Mouse (Mus musculus): ENCODE results near the gene Ifnar1. TPM values are rescaled to one million over a fixed set of nuclear protein-coding genes. Genes with fewer than 3 reads are reported as not detected.

Gene Ifnar1
- polyA plus RNA-seq, 1 experiment, result 31.3 TPM

GRCm38 (mm10) chr16:91513099-91513498 is 28.1 kb downstream of the Ifnar1 start:
- H3K27ac ChIP-seq (ENCODE audit: insufficient read depth, low read length), result no peak overlapping the region
- no peaks in the 10 kb centered on the region for H3K36me3 ChIP-seq (ENCODE audit: control insufficient read depth, insufficient read depth, low read length, poor library complexity, severe bottlenecking)
- no peaks in the 10 kb centered on the region for H3K9me3 ChIP-seq (replicated peaks; ENCODE audit: control insufficient read depth, insufficient read depth, low read length, poor library complexity, severe bottlenecking)
- H3K4me3 ChIP-seq (ENCODE audit: low read depth, low read length), result no peak overlapping the region
- no peak overlapping the region for H3K9ac ChIP-seq (ENCODE audit: low read depth, poor library complexity, severe bottlenecking)
- H3K27me3 ChIP-seq (ENCODE audit: control insufficient read depth, insufficient read depth, low read length, poor library complexity, severe bottlenecking), result no peaks in the 10 kb centered on the region
- H3K4me1 ChIP-seq (ENCODE audit: control insufficient read depth, insufficient read depth, low read length), result no peaks in the 10 kb centered on the region
- TF ChIP-seq EP300 (IDR thresholded peaks at IDR 0.05; ENCODE audit: insufficient read depth, low read depth, low read length) (no peak), CTCF (IDR thresholded peaks at IDR 0.05; ENCODE audit: low read depth, low read length) (no peak), POLR2A (IDR thresholded peaks at IDR 0.05; ENCODE audit: insufficient read depth, low read length) (no peak)

- Histone ChIP-seq H3K4me3 (ENCODE audit: low read depth, low read length) (no peak overlapping the region), H3K9ac (ENCODE audit: low read depth, poor library complexity, severe bottlenecking) (no peak overlapping the region), H3K27ac (ENCODE audit: insufficient read depth, low read length) (no peak overlapping the region), H3K4me1 (ENCODE audit: control insufficient read depth, insufficient read depth, low read length) (no peaks in the 10 kb centered on the region), H3K36me3 (ENCODE audit: control insufficient read depth, insufficient read depth, low read length, poor library complexity, severe bottlenecking) (no peaks in the 10 kb centered on the region), H3K9me3 (replicated peaks; ENCODE audit: control insufficient read depth, insufficient read depth, low read length, poor library complexity, severe bottlenecking) (no peaks in the 10 kb centered on the region), H3K27me3 (ENCODE audit: control insufficient read depth, insufficient read depth, low read length, poor library complexity, severe bottlenecking) (no peaks in the 10 kb centered on the region)
- no peak for TF ChIP-seq POLR2A (IDR thresholded peaks at IDR 0.05; ENCODE audit: insufficient read depth, low read length)
- no peak for TF ChIP-seq CTCF (IDR thresholded peaks at IDR 0.05; ENCODE audit: low read depth, low read length)
- no peak for TF ChIP-seq EP300 (IDR thresholded peaks at IDR 0.05; ENCODE audit: insufficient read depth, low read depth, low read length)
Observed at GRCm38 (mm10) chr16:91517020-91517419, 32.0 kb downstream of the Ifnar1 start.

GRCm38 (mm10) chr16:91522040-91522439 is 37.0 kb downstream of the Ifnar1 start:
- Histone ChIP-seq H3K27ac (ENCODE audit: insufficient read depth, low read length) (no peak overlapping the region), H3K4me1 (ENCODE audit: control insufficient read depth, insufficient read depth, low read length) (no peaks in the 10 kb centered on the region), H3K4me3 (ENCODE audit: low read depth, low read length) (no peak overlapping the region), H3K9ac (ENCODE audit: low read depth, poor library complexity, severe bottlenecking) (no peak overlapping the region), H3K9me3 (replicated peaks; ENCODE audit: control insufficient read depth, insufficient read depth, low read length, poor library complexity, severe bottlenecking) (no peaks in the 10 kb centered on the region), H3K36me3 (ENCODE audit: control insufficient read depth, insufficient read depth, low read length, poor library complexity, severe bottlenecking) (no peaks in the 10 kb centered on the region), H3K27me3 (ENCODE audit: control insufficient read depth, insufficient read depth, low read length, poor library complexity, severe bottlenecking) (no peaks in the 10 kb centered on the region)
- TF ChIP-seq POLR2A (IDR thresholded peaks at IDR 0.05; ENCODE audit: insufficient read depth, low read length) (no peak), CTCF (IDR thresholded peaks at IDR 0.05; ENCODE audit: low read depth, low read length) (no peak), EP300 (IDR thresholded peaks at IDR 0.05; ENCODE audit: insufficient read depth, low read depth, low read length) (no peak)

- H3K4me3 ChIP-seq (ENCODE audit: low read depth, low read length), result no peak overlapping the region
- H3K27ac ChIP-seq (ENCODE audit: insufficient read depth, low read length), result no peak overlapping the region
- H3K9ac ChIP-seq (ENCODE audit: low read depth, poor library complexity, severe bottlenecking), result no peak overlapping the region
- no peaks in the 10 kb centered on the region for H3K27me3 ChIP-seq (ENCODE audit: control insufficient read depth, insufficient read depth, low read length, poor library complexity, severe bottlenecking)
- no peaks in the 10 kb centered on the region for H3K9me3 ChIP-seq (replicated peaks; ENCODE audit: control insufficient read depth, insufficient read depth, low read length, poor library complexity, severe bottlenecking)
- no peaks in the 10 kb centered on the region for H3K4me1 ChIP-seq (ENCODE audit: control insufficient read depth, insufficient read depth, low read length)
- TF ChIP-seq POLR2A (IDR thresholded peaks at IDR 0.05; ENCODE audit: insufficient read depth, low read length), result no peak
- TF ChIP-seq EP300 (IDR thresholded peaks at IDR 0.05; ENCODE audit: insufficient read depth, low read depth, low read length), result no peak
- TF ChIP-seq CTCF (IDR thresholded peaks at IDR 0.05; ENCODE audit: low read depth, low read length), result no peak
- H3K36me3 ChIP-seq (ENCODE audit: control insufficient read depth, insufficient read depth, low read length, poor library complexity, severe bottlenecking), result no peaks in the 10 kb centered on the region
Observed at GRCm38 (mm10) chr16:91522479-91523309, 37.7 kb downstream of the Ifnar1 start.

- Histone ChIP-seq H3K27me3 (ENCODE audit: control insufficient read depth, insufficient read depth, low read length, poor library complexity, severe bottlenecking) (no peaks in the 10 kb centered on the region), H3K9ac (ENCODE audit: low read depth, poor library complexity, severe bottlenecking) (no peak overlapping the region), H3K36me3 (ENCODE audit: control insufficient read depth, insufficient read depth, low read length, poor library complexity, severe bottlenecking) (no peaks in the 10 kb centered on the region), H3K9me3 (replicated peaks; ENCODE audit: control insufficient read depth, insufficient read depth, low read length, poor library complexity, severe bottlenecking) (no peaks in the 10 kb centered on the region), H3K4me1 (ENCODE audit: control insufficient read depth, insufficient read depth, low read length) (no peaks in the 10 kb centered on the region), H3K4me3 (ENCODE audit: low read depth, low read length) (no peak overlapping the region), H3K27ac (ENCODE audit: insufficient read depth, low read length) (no peak overlapping the region)
- no peak for TF ChIP-seq EP300 (IDR thresholded peaks at IDR 0.05; ENCODE audit: insufficient read depth, low read depth, low read length)
- no peak for TF ChIP-seq POLR2A (IDR thresholded peaks at IDR 0.05; ENCODE audit: insufficient read depth, low read length)
- no peak for TF ChIP-seq CTCF (IDR thresholded peaks at IDR 0.05; ENCODE audit: low read depth, low read length)
Observed at GRCm38 (mm10) chr16:91524206-91524605, 39.2 kb downstream of the Ifnar1 start.

GRCm38 (mm10) chr16:91526274-91526673 is 41.2 kb downstream of the Ifnar1 start:
- Histone ChIP-seq H3K36me3 (ENCODE audit: control insufficient read depth, insufficient read depth, low read length, poor library complexity, severe bottlenecking) (no peaks in the 10 kb centered on the region), H3K4me3 (ENCODE audit: low read depth, low read length) (no peak overlapping the region), H3K9me3 (replicated peaks; ENCODE audit: control insufficient read depth, insufficient read depth, low read length, poor library complexity, severe bottlenecking) (no peaks in the 10 kb centered on the region), H3K27me3 (ENCODE audit: control insufficient read depth, insufficient read depth, low read length, poor library complexity, severe bottlenecking) (no peaks in the 10 kb centered on the region), H3K27ac (ENCODE audit: insufficient read depth, low read length) (no peak overlapping the region), H3K4me1 (ENCODE audit: control insufficient read depth, insufficient read depth, low read length) (no peaks in the 10 kb centered on the region), H3K9ac (ENCODE audit: low read depth, poor library complexity, severe bottlenecking) (no peak overlapping the region)
- TF ChIP-seq EP300 (IDR thresholded peaks at IDR 0.05; ENCODE audit: insufficient read depth, low read depth, low read length) (no peak), CTCF (IDR thresholded peaks at IDR 0.05; ENCODE audit: low read depth, low read length) (no peak), POLR2A (IDR thresholded peaks at IDR 0.05; ENCODE audit: insufficient read depth, low read length) (no peak)
